Mouse (Mus musculus) midbrain, embryonic 14.5 days (tissue): ENCODE measurements at regions not wholly inside any gene's neighbourhood (a gene's known extent, or its start where the extent isn't known, plus 50 kb on each side); places are given as distances from the start of the nearest gene placed in this dataset.

Source experiments
- ATAC-seq: fragments of 200-750 bp; cut with Nextera tagmentation; 2 replicates; pipeline ENCODE4 v1.8.0; 2017; ENCODE audit warnings: moderate number of reproducible peaks, moderate library complexity; ENCODE audit not compliant: low FRiP score, low TSS enrichment
- DNase-seq: peaks from one replicate; pipeline ENCODE4 v3.0.0-alpha.2; 2015
- H3K27ac ChIP-seq: fragments of 300-500 bp; sonication (generic); replicated peaks from 2 replicates; pipeline ENCODE4 v1.5.1; 2014; ENCODE audit warnings: mild to moderate bottlenecking, low read depth, low read length, moderate library complexity
- H3K27me3 ChIP-seq: fragments of 300-500 bp; sonication (generic); 2 replicates; pipeline ENCODE4 v1.6.1; 2014; ENCODE audit warnings: low read length, control low read depth, mixed read lengths; ENCODE audit not compliant: control insufficient read depth, insufficient read depth
- H3K36me3 ChIP-seq: fragments of 300-500 bp; sonication (generic); 2 replicates; pipeline ENCODE4 v1.6.1; 2014; ENCODE audit warnings: low read length, control low read depth; ENCODE audit not compliant: control insufficient read depth, insufficient read depth
- H3K4me1 ChIP-seq: fragments of 300-500 bp; sonication (generic); 2 replicates; pipeline ENCODE4 v1.6.1; 2014; ENCODE audit warnings: mild to moderate bottlenecking, antibody characterized with exemption, low read length, control low read depth; ENCODE audit not compliant: control insufficient read depth, insufficient read depth
- H3K4me2 ChIP-seq: fragments of 300-500 bp; sonication (generic); 2 replicates; pipeline ENCODE4 v1.6.1; 2014; ENCODE audit warnings: mild to moderate bottlenecking, low read length, moderate library complexity
- H3K4me3 ChIP-seq: fragments of 300-500 bp; sonication (generic); replicated peaks from 2 replicates; pipeline ENCODE4 v1.5.1; 2014; ENCODE audit warnings: low read depth, low read length
- H3K9ac ChIP-seq: fragments of 300-500 bp; sonication (generic); replicated peaks from 2 replicates; pipeline ENCODE4 v1.6.1; 2014; ENCODE audit warnings: mild to moderate bottlenecking, low read length, moderate library complexity
- H3K9me3 ChIP-seq: fragments of 300-500 bp; sonication (generic); 2 replicates; pipeline ENCODE4 v1.6.1; 2016; ENCODE audit warnings: low read length, control low read depth, mixed read lengths; ENCODE audit not compliant: control insufficient read depth
- WGBS: fragments of 180-500 bp; shearing (Covaris S2); extraction: QIAGEN DNeasy Blood & Tissue Kit; methylation state at CpG from one replicate; pipeline ENCODE4 v1.1.7; 2014; 5-methylcytosine and 5-hydroxymethylcytosine counted together

GRCm38 (mm10) chr16:93061475-93062179 lies 235.7 kb upstream of the Runx1 start:
- Histone ChIP-seq H3K9ac (no peak overlapping the region), H3K36me3 (no peaks in the 10 kb centered on the region), H3K4me3 (no peak overlapping the region), H3K27ac (no peak overlapping the region), H3K4me2 (no peak overlapping the region), H3K4me1 (no peaks in the 10 kb centered on the region), H3K9me3 (no peaks in the 10 kb centered on the region), H3K27me3 (no peaks in the 10 kb centered on the region)
- WGBS: 88% methylated on average over 4 of the region's 4 CpGs
- ATAC-seq (no peak), DNase-seq (no peak)

GRCm38 (mm10) chr16:93056295-93056694 lies 230.3 kb upstream of the Runx1 start:
- DNase-seq: no peak
- Histone ChIP-seq H3K27ac (no peak overlapping the region), H3K36me3 (no peaks in the 10 kb centered on the region), H3K9me3 (no peaks in the 10 kb centered on the region), H3K27me3 (no peaks in the 10 kb centered on the region), H3K4me3 (no peak overlapping the region), H3K4me2 (no peak overlapping the region), H3K4me1 (no peaks in the 10 kb centered on the region), H3K9ac (no peak overlapping the region)
- no peak for ATAC-seq
- WGBS: 70% methylated on average over 3 of the region's 3 CpGs

- ATAC-seq (no peak), DNase-seq (no peak)
- no peaks in the 10 kb centered on the region for H3K36me3 ChIP-seq
- no peak overlapping the region for H3K9ac ChIP-seq
- H3K27ac ChIP-seq: no peak overlapping the region
- WGBS: 89% methylated on average over 4 of the region's 4 CpGs
- no peak overlapping the region for H3K4me2 ChIP-seq
- H3K27me3 ChIP-seq: no peaks in the 10 kb centered on the region
- H3K4me3 ChIP-seq: no peak overlapping the region
- H3K9me3 ChIP-seq: no peaks in the 10 kb centered on the region
- no peaks in the 10 kb centered on the region for H3K4me1 ChIP-seq
Measured at GRCm38 (mm10) chr16:93055545-93055944, 229.6 kb upstream of the Runx1 start.

GRCm38 (mm10) chr16:93051233-93051632 lies 225.3 kb upstream of the Runx1 start:
- DNase-seq (no peak), ATAC-seq (no peak)
- no peak overlapping the region for H3K9ac ChIP-seq
- no peaks in the 10 kb centered on the region for H3K9me3 ChIP-seq
- H3K36me3 ChIP-seq: no peaks in the 10 kb centered on the region
- no peaks in the 10 kb centered on the region for H3K27me3 ChIP-seq
- no peaks in the 10 kb centered on the region for H3K4me1 ChIP-seq
- H3K27ac ChIP-seq: no peak overlapping the region
- no peak overlapping the region for H3K4me2 ChIP-seq
- H3K4me3 ChIP-seq: no peak overlapping the region
- WGBS: 88% methylated on average over 6 of the region's 6 CpGs

GRCm38 (mm10) chr16:93048418-93048932 lies 222.5 kb upstream of the Runx1 start:
- Histone ChIP-seq H3K27ac (no peak overlapping the region), H3K9me3 (no peaks in the 10 kb centered on the region), H3K27me3 (no peaks in the 10 kb centered on the region), H3K36me3 (no peaks in the 10 kb centered on the region), H3K4me3 (no peak overlapping the region), H3K4me1 (no peaks in the 10 kb centered on the region), H3K9ac (no peak overlapping the region), H3K4me2 (no peak overlapping the region)
- ATAC-seq (no peak), DNase-seq (no peak)
- 79% methylated on average over 9 of the region's 9 CpGs for WGBS

GRCm38 (mm10) chr16:93047594-93047993 lies 221.6 kb upstream of the Runx1 start:
- Histone ChIP-seq H3K4me3 (no peak overlapping the region), H3K36me3 (no peaks in the 10 kb centered on the region), H3K27me3 (no peaks in the 10 kb centered on the region), H3K9ac (no peak overlapping the region), H3K4me1 (no peaks in the 10 kb centered on the region), H3K4me2 (no peak overlapping the region), H3K9me3 (no peaks in the 10 kb centered on the region), H3K27ac (no peak overlapping the region)
- WGBS: 84% methylated on average over 1 of the region's 1 CpGs
- no peak for ATAC-seq
- DNase-seq: peak; percentile 40

GRCm38 (mm10) chr16:93046221-93046620 lies 220.3 kb upstream of the Runx1 start:
- no peak for ATAC-seq
- DNase-seq: no peak
- Histone ChIP-seq H3K27me3 (no peaks in the 10 kb centered on the region), H3K27ac (no peak overlapping the region), H3K4me2 (no peak overlapping the region), H3K9me3 (no peaks in the 10 kb centered on the region), H3K36me3 (no peaks in the 10 kb centered on the region), H3K4me3 (no peak overlapping the region), H3K4me1 (no peaks in the 10 kb centered on the region), H3K9ac (no peak overlapping the region)
- 92% methylated on average over 3 of the region's 3 CpGs for WGBS

GRCm38 (mm10) chr16:93043355-93043754 lies 217.4 kb upstream of the Runx1 start:
- H3K27me3 ChIP-seq: no peaks in the 10 kb centered on the region
- H3K9ac ChIP-seq: no peak overlapping the region
- no peaks in the 10 kb centered on the region for H3K36me3 ChIP-seq
- H3K9me3 ChIP-seq: no peaks in the 10 kb centered on the region
- H3K4me1 ChIP-seq: no peaks in the 10 kb centered on the region
- no peak overlapping the region for H3K27ac ChIP-seq
- H3K4me2 ChIP-seq: no peak overlapping the region
- 79% methylated on average over 9 of the region's 9 CpGs for WGBS
- no peak overlapping the region for H3K4me3 ChIP-seq
- no peak for ATAC-seq
- DNase-seq: no peak

GRCm38 (mm10) chr16:93042941-93043340 lies 217.0 kb upstream of the Runx1 start:
- Histone ChIP-seq H3K9ac (no peak overlapping the region), H3K4me1 (no peaks in the 10 kb centered on the region), H3K9me3 (no peaks in the 10 kb centered on the region), H3K36me3 (no peaks in the 10 kb centered on the region), H3K27ac (no peak overlapping the region), H3K4me3 (no peak overlapping the region), H3K27me3 (no peaks in the 10 kb centered on the region), H3K4me2 (no peak overlapping the region)
- whole genome bisulfite sequencing: 62% methylated on average over 6 of the region's 6 CpGs
- DNase-seq (no peak), ATAC-seq (no peak)
